Mouse (Mus musculus) retina, embryonic 14.5 days (tissue): ENCODE data around the gene Zfp980.
"Not testable (repeated sequence)": the region's sequence is repeated elsewhere in the genome, so short reads cannot be mapped to it uniquely, and the experiment has no call there.

ENCODE experiments used
- DNase-seq: peaks from one replicate; pipeline ENCODE4 v3.0.0-alpha.2; 2015; ENCODE audit warnings: low spot score

The Zfp980 gene

DNA sequence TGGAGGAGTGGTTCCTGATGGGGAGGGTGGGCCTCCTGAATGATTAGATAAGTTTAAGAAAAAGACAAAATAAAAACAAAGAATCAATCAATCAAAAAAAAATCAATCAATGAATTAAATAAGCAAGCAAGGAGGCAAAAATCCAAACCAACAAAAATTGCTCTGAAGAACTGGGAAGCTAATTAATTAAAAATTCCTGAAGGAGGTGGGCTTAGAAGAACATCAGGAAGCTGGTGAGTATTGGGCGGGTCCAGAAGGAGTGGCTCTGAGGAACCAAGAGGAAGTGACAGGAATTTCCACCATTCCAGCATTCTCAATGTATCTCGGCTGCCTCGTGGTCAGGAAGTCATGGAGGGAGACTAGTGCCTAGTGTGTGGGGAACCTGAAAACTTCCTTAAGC, at the start of gene Zfp980:
TSS of gene Zfp980 (plus strand) at position 301 of the 400 bp plus-strand sequence.
- DNase-seq = not testable (repeated sequence)

GRCm38 (mm10) chr4:145640416-145641185, 29.9 kb upstream of the Zfp980 start:
- DNase-seq = not testable (repeated sequence)

DNA sequence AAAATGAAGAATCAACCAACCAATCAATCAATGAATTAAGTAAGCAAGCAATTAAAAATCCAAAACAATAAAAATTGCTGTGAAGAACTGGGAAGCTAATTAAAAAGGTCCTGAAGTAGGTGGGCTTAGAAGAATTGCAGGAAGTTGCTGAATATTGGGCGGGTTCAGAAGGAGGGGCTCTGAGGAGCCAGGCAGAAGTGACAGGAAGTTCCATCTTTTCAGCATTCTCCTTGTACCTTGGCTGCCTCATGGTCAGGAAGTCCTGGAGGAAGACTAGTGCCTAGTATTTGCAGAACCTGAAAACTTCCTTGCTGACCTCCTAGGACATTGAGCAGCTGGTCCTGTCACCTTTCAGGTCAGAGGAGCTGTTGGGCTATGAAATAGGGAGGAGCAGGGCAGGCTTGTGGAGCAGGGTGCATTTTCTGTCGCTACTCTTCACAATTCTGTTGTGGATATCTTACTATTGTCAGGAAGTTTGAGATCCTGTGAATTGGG, 3.8 kb downstream of the Zfp980 start:
- DNase-seq = not testable (repeated sequence)

- not testable (repeated sequence) for DNase-seq
Observed at GRCm38 (mm10) chr4:145680217-145680616, 9.7 kb downstream of the Zfp980 start.

GRCm38 (mm10) chr4:145680672-145681387, 10.3 kb downstream of the Zfp980 start:
- DNase-seq = not testable (repeated sequence)

- not testable (repeated sequence) for DNase-seq
Observed at GRCm38 (mm10) chr4:145682021-145682420, 11.5 kb downstream of the Zfp980 start.

DNA sequence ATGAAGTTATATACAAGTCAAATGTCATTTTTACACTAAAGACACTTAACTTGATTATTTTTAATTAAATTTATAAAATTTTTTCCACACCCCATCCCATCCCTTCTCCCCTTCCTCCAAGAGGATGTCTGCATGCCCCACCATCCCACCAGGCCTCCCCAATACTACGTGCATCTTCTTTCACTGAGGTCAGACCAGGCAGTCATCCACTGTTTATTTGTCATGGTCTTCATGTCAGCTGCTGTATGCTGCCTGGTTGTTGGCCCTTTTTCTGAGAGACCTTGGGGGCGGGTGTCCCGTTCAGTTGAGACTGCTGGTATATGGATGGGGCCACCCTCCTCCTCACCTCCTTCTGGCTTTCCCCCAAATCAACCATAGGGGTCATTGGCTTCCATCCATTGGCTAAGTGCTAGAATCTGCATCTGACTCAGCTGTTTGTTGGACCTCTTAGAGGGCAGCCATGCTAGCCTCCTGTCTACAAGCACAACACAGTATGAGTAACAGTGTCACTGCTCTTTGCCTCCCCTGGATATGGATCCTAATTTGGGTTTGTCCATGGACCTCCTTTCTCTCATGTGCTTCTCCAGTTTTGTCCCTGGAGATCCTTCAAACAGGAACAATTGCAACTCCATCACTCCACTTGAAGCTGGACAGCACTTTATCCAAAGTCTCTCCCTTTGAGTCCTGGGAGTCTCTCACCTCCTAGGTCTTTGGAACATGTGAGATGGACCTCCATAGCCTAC, 12.7 kb downstream of the Zfp980 start:
- not testable (repeated sequence) for DNase-seq

DNA sequence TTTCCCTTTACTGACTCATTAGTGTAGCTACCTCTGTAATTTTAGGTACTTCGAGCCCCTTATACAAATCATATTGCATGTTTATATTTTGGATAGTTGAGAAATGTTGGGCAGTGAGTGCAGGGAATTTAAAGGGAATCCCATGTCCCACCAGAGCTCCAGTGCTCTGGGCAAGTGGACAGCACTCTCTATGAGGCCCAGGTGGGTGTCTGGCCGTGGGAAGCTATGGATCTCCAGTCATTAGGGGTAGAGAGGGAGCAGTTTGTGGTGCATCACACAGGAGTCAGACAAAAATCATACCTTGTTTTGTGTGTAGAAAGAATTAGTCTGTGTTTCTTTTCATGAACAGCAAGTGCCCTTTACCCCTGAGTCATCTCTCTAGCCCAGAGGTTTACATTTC, 15.6 kb downstream of the Zfp980 start:
- not testable (repeated sequence) for DNase-seq

GRCm38 (mm10) chr4:145744935-145745644, 74.6 kb downstream of the Zfp980 start:
- peak; percentile 2 for DNase-seq

- DNase-seq = not testable (repeated sequence)
Observed at GRCm38 (mm10) chr4:145745645-145745991, 75.1 kb downstream of the Zfp980 start.
